Mouse (Mus musculus): ENCODE data around the gene Olfr603. TPM values are rescaled to one million over a fixed set of nuclear protein-coding genes. Genes with fewer than 3 reads are reported as not detected.
"Not testable (repeated sequence)": the region's sequence is repeated elsewhere in the genome, so short reads cannot be mapped to it uniquely, and the experiment has no call there.

The Olfr603 gene
- polyA plus RNA-seq (2012) = not detected in 2 replicates

GRCm38 (mm10) chr7:103386077-103386476, at the start of gene Olfr603:
TSS of gene Olfr603 (minus strand) at chr7:103386177.
- TF ChIP-seq GATA1 (IDR thresholded peaks at IDR 0.05; ENCODE audit: low read length) = no peak

GRCm38 (mm10) chr7:103414772-103415171, 28.8 kb upstream of the Olfr603 start, which contains the start of gene Usp17lc:
TSS of gene Usp17lc (plus strand) at chr7:103415072.
- TF ChIP-seq GATA1 (IDR thresholded peaks at IDR 0.05; ENCODE audit: low read length) = not testable (repeated sequence)

- TF ChIP-seq GATA1 (IDR thresholded peaks at IDR 0.05; ENCODE audit: low read length) = no peak
Observed at GRCm38 (mm10) chr7:103398981-103399380, 13.0 kb upstream of the Olfr603 start.

GRCm38 (mm10) chr7:103397758-103398157, 11.8 kb upstream of the Olfr603 start:
- no peak for TF ChIP-seq GATA1 (IDR thresholded peaks at IDR 0.05; ENCODE audit: low read length)

GRCm38 (mm10) chr7:103362555-103362954, 23.4 kb downstream of the Olfr603 start, which contains the start of gene Olfr601:
TSS of gene Olfr601 (minus strand) at chr7:103362655.
- TF ChIP-seq GATA1 (IDR thresholded peaks at IDR 0.05; ENCODE audit: low read length) = no peak

GRCm38 (mm10) chr7:103349569-103349968, 36.4 kb downstream of the Olfr603 start, which contains the start of gene Olfr600:
TSS of gene Olfr600 (minus strand) at chr7:103349669.
- no peak for TF ChIP-seq GATA1 (IDR thresholded peaks at IDR 0.05; ENCODE audit: low read length)

- no peak for TF ChIP-seq GATA1 (IDR thresholded peaks at IDR 0.05; ENCODE audit: low read length)
Observed at GRCm38 (mm10) chr7:103335617-103336016, 50.4 kb downstream of the Olfr603 start, which contains the start of gene Olfr599. TSS of gene Olfr599 (plus strand) at chr7:103335917.

Other genes with a start within 250 kb of the Olfr603 start
- not detected in 2 replicates for gene Olfr588-ps1, start 245.3 kb downstream of the Olfr603 start, polyA plus RNA-seq (2012)
- not detected in 2 replicates for gene Olfr589, start 229.8 kb downstream of the Olfr603 start, polyA plus RNA-seq (2012)
- not detected in 2 replicates for gene Olfr591, start 207.8 kb downstream of the Olfr603 start, polyA plus RNA-seq (2012)
- gene Olfr592, start 201.4 kb downstream of the Olfr603 start, polyA plus RNA-seq (2012) = not detected in 2 replicates
- not detected in 2 replicates for gene Olfr593, start 174.3 kb downstream of the Olfr603 start, polyA plus RNA-seq (2012)
- gene Olfr594, start 169.2 kb downstream of the Olfr603 start, polyA plus RNA-seq (2012) = not detected in 2 replicates
- gene Usp17ld, start 133.7 kb downstream of the Olfr603 start, polyA plus RNA-seq (2012) = not detected in 2 replicates
- not detected in 2 replicates for gene Olfr596, start 80.5 kb downstream of the Olfr603 start, polyA plus RNA-seq (2012)
- gene Olfr597, start 69.9 kb downstream of the Olfr603 start, polyA plus RNA-seq (2012) = not detected in 2 replicates
- not detected in 2 replicates for gene Olfr598, start 62.6 kb downstream of the Olfr603 start, polyA plus RNA-seq (2012)
- not detected in 2 replicates for gene Olfr599, start 50.3 kb downstream of the Olfr603 start, polyA plus RNA-seq (2012)
- not detected in 2 replicates for gene Olfr600, start 36.5 kb downstream of the Olfr603 start, polyA plus RNA-seq (2012)
- not detected in 2 replicates for gene Olfr601, start 23.5 kb downstream of the Olfr603 start, polyA plus RNA-seq (2012)
- gene Usp17lc, start 28.9 kb upstream of the Olfr603 start, polyA plus RNA-seq (2012) = not detected in 2 replicates
- gene Olfr605, start 59.3 kb upstream of the Olfr603 start, polyA plus RNA-seq (2012) = not detected in 2 replicates
- gene Olfr606, start 62.9 kb upstream of the Olfr603 start, polyA plus RNA-seq (2012) = not detected in 2 replicates
- gene Olfr607, start 78.0 kb upstream of the Olfr603 start, polyA plus RNA-seq (2012) = not detected in 2 replicates
- gene Olfr608, start 83.7 kb upstream of the Olfr603 start, polyA plus RNA-seq (2012) = not detected in 2 replicates
- gene Olfr609, start 111.9 kb upstream of the Olfr603 start, polyA plus RNA-seq (2012) = not detected in 2 replicates
- gene Olfr610, start 125.9 kb upstream of the Olfr603 start, polyA plus RNA-seq (2012) = not detected in 2 replicates
- not detected in 2 replicates for gene Olfr611, start 134.7 kb upstream of the Olfr603 start, polyA plus RNA-seq (2012)
- gene Olfr612, start 156.5 kb upstream of the Olfr603 start, polyA plus RNA-seq (2012) = not detected in 2 replicates
- gene Olfr613, start 161.9 kb upstream of the Olfr603 start, polyA plus RNA-seq (2012) = not detected in 2 replicates
- gene Olfr615, start 169.9 kb upstream of the Olfr603 start, polyA plus RNA-seq (2012) = not detected in 2 replicates
- gene Olfr616, start 183.0 kb upstream of the Olfr603 start, polyA plus RNA-seq (2012) = not detected in 2 replicates
- gene Olfr617, start 186.9 kb upstream of the Olfr603 start, polyA plus RNA-seq (2012) = not detected in 2 replicates
- gene Olfr618, start 203.9 kb upstream of the Olfr603 start, polyA plus RNA-seq (2012) = not detected in 2 replicates
- not detected in 2 replicates for gene Olfr619, start 214.4 kb upstream of the Olfr603 start, polyA plus RNA-seq (2012)
- not detected in 2 replicates for gene Olfr620, start 226.4 kb upstream of the Olfr603 start, polyA plus RNA-seq (2012)